Mouse (Mus musculus) hindbrain, embryonic 12.5 days (tissue): ENCODE results near the gene Ints14. TPM values are rescaled to one million over a fixed set of nuclear protein-coding genes. Genes with fewer than 3 reads are reported as not detected.

Source experiments
- ATAC-seq: fragments of 200-750 bp; cut with Nextera tagmentation; 2 replicates; pipeline ENCODE4 v1.8.0; 2017; ENCODE audit warnings: moderate TSS enrichment; ENCODE audit not compliant: low FRiP score
- H3K27ac ChIP-seq: fragments of 300-500 bp; sonication (generic); 2 replicates; pipeline ENCODE4 v1.5.1; 2016; ENCODE audit warnings: mild to moderate bottlenecking
- H3K27me3 ChIP-seq: fragments of 300-500 bp; sonication (generic); 2 replicates; pipeline ENCODE4 v1.6.1; 2016; ENCODE audit warnings: mild to moderate bottlenecking
- H3K36me3 ChIP-seq: fragments of 300-500 bp; sonication (generic); 2 replicates; pipeline ENCODE4 v1.6.1; 2016; ENCODE audit warnings: mild to moderate bottlenecking
- H3K4me1 ChIP-seq: fragments of 300-500 bp; sonication (generic); 2 replicates; pipeline ENCODE4 v1.6.1; 2016
- H3K4me2 ChIP-seq: fragments of 300-500 bp; sonication (generic); replicated peaks from 2 replicates; pipeline ENCODE4 v1.6.1; 2016; ENCODE audit warnings: mild to moderate bottlenecking
- H3K4me3 ChIP-seq: fragments of 300-500 bp; sonication (generic); 2 replicates; pipeline ENCODE4 v1.5.1; 2016; ENCODE audit warnings: mild to moderate bottlenecking
- H3K9ac ChIP-seq: fragments of 300-500 bp; sonication (generic); 2 replicates; pipeline ENCODE4 v1.6.1; 2016; ENCODE audit warnings: mild to moderate bottlenecking, moderate library complexity
- H3K9me3 ChIP-seq: fragments of 300-500 bp; sonication (generic); replicated peaks from 2 replicates; pipeline ENCODE4 v1.6.1; 2016; ENCODE audit warnings: mild to moderate bottlenecking
- WGBS: fragments of 180-500 bp; shearing (Covaris S2); methylation state at CpG from one replicate; pipeline ENCODE4 v1.1.7; 2016; 5-methylcytosine and 5-hydroxymethylcytosine counted together
- polyA plus RNA-seq: library from polyadenylated mRNA; unstranded; fragments of >200 nt; fragmentation: Nextera tagmentation; extraction: Ambion mirVana; gene quantifications from 2 replicates; pipeline ENCODE4 v1.2.1, GENCODE M21; 2016

Gene Ints14
- polyA plus RNA-seq, 1 experiment from 2014 or later: 49.6 TPM

DNA sequence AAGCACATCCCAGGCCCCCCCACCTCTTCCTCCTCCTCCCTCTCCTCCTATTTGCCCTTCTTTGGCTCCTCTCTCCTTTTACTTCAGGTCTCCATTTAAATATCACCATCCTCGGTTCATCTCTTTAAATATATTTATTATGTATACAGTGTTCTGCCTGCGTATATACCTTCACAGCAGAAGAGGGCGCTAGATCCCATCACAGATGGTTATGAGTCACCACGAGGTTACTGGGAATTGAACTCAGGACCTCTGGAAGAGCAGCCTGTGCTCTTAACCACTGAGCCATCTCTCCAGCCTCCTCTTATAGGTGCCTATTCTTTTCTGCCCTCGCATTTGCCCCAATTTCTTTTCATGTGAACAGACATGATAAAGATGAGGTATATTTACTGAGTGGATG lies 23.2 kb upstream of the Ints14 start:
- Histone ChIP-seq H3K36me3 (no peaks in the 10 kb centered on the region), H3K9me3 (no peaks in the 10 kb centered on the region), H3K4me1 (no peaks in the 10 kb centered on the region), H3K27me3 (peaks cover 2% of the 10 kb centered on the region; the same call in 1 of the 2 replicates), H3K4me3 (no peak overlapping the region), H3K4me2 (no peak overlapping the region), H3K27ac (no peak overlapping the region), H3K9ac (no peak overlapping the region)
- 60% methylated on average over 5 of the region's 5 CpGs for WGBS
- ATAC-seq: no peak

DNA sequence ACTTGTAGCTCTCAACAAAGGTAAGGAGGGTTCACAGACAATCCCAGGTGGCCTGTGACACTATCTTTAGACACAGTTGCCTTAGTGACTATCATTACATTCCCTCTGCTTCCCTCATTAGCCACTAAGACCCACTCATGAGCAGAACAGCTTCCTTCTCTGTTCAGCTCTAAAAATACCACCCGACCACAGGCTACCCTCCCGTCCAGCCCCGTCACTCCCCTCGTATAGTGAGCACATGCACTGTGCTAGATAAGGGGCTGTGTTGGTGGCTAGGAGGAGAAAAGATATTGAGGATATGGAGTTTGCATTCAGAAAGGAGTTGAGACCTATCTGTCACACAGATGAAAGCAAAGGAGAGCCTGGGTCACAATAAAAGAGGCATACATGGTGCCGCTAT lies 22.2 kb upstream of the Ints14 start:
- 80% methylated on average over 5 of the region's 5 CpGs for WGBS
- Histone ChIP-seq H3K27me3 (peaks cover 7% of the 10 kb centered on the region), H3K27ac (no peak overlapping the region), H3K9ac (no peak overlapping the region), H3K36me3 (no peaks in the 10 kb centered on the region), H3K4me3 (no peak overlapping the region), H3K4me1 (no peaks in the 10 kb centered on the region), H3K4me2 (no peak overlapping the region), H3K9me3 (no peaks in the 10 kb centered on the region)
- ATAC-seq: no peak

DNA sequence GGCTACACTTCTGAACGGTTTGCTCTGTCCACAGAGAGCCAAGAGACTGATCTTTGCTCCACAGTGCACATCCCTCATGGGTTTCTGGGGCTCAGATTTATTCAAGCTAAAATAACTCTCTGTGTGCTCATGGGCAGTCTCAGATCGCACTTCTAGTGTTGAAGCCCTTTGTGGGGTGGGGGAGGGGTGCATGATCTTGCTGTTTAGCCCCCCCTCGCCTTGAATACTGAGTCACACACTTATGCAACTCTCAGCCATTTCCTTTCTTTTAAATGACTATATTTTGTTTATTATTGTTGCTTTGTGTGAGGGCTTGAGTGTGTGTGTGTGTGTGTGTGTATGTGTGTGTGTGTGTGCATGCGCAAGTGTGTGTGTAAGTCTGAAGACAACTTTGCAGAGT lies 21.4 kb upstream of the Ints14 start:
- Histone ChIP-seq H3K36me3 (no peaks in the 10 kb centered on the region), H3K4me1 (no peaks in the 10 kb centered on the region), H3K9ac (no peak overlapping the region), H3K27ac (no peak overlapping the region), H3K4me3 (no peak overlapping the region), H3K9me3 (no peaks in the 10 kb centered on the region), H3K4me2 (no peak overlapping the region), H3K27me3 (peaks cover 9% of the 10 kb centered on the region)
- WGBS: 55% methylated on average over 4 of the region's 4 CpGs
- no peak for ATAC-seq

DNA sequence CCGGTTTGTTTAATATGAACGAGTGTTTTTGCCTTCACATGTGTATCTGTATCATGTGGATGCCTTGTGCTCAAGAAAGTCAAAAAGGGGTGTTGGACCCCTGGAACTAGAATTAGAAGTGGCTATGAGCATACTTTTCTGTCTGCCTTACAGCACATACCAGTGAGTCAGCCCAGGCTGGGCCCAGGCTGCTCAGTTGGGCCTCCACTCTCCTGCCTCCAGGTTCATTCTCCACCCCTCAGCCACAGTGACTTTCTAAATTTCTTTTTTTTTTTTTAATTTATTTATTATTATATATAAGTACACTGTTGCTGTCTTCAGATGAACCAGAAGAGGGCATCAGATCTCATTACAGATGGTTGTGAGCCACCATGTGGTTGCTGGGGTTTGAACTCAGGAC lies 20.9 kb upstream of the Ints14 start:
- 91% methylated on average over 2 of the region's 2 CpGs for WGBS
- no peaks in the 10 kb centered on the region for H3K36me3 ChIP-seq
- no peak for ATAC-seq

DNA sequence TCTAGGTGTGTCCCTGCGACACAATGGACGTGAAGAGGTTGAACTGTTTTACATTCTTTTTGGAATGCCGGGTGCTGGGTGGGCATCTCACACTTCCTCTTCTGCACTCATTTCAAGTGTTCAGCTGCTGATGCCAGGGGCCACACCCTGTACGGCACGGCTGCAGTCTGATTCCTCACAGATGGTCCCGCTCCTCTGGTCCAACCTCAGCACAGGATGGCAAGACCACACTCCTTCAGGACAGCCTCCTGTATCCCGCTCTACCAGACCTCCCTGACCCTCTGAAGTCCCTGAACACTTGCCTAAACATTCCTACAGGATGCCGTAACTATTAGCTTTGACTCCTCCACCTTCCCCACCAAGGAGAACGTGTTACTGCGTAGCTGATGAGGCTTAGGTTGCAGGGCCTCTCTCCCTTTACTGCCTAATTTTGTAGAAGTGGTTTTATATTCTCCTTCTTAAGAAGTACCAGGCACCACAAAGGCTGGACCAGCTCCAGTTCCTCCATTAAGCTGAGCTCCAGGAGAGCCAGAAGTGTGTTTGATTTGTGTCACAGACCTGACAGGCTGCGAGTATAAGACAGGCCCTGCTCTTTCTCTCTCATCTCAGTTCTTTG lies 19.9 kb upstream of the Ints14 start:
- ATAC-seq: no peak
- Histone ChIP-seq H3K27ac (no peak overlapping the region), H3K4me3 (no peak overlapping the region), H3K9ac (no peak overlapping the region), H3K36me3 (no peaks in the 10 kb centered on the region), H3K9me3 (no peaks in the 10 kb centered on the region), H3K4me2 (no peak overlapping the region), H3K4me1 (no peaks in the 10 kb centered on the region), H3K27me3 (peaks cover 9% of the 10 kb centered on the region)
- WGBS: 82% methylated on average over 11 of the region's 11 CpGs

More for the DNA sequence above, 20.9 kb upstream of the Ints14 start:
- Histone ChIP-seq H3K9ac (no peak overlapping the region), H3K4me3 (no peak overlapping the region), H3K4me2 (no peak overlapping the region), H3K9me3 (no peaks in the 10 kb centered on the region), H3K27me3 (peaks cover 9% of the 10 kb centered on the region), H3K4me1 (no peaks in the 10 kb centered on the region), H3K27ac (no peak overlapping the region)

DNA sequence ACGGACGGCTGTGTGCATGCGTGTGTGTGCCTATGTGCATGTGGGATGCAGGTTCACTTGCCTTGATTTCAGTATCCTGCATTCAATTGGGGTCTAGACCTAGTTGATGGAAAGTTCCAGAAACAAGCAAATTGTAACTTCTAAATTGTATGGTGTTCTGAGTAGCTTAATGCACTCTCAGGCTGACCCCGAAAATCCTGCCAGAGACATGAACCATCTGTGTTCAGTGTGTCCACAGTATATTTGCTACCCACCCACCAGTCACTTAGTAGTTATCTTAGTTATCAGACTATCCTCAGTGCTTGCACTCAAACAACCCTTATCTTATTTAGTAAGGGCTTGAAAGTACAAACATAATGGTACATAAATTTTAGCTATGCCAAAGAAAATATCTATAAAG lies 19.1 kb upstream of the Ints14 start:
- Histone ChIP-seq H3K9ac (no peak overlapping the region), H3K27me3 (peaks cover 9% of the 10 kb centered on the region), H3K4me1 (no peaks in the 10 kb centered on the region), H3K9me3 (no peaks in the 10 kb centered on the region), H3K27ac (no peak overlapping the region), H3K4me3 (no peak overlapping the region), H3K4me2 (no peak overlapping the region), H3K36me3 (no peaks in the 10 kb centered on the region)
- 87% methylated on average over 4 of the region's 4 CpGs for WGBS
- ATAC-seq: no peak

DNA sequence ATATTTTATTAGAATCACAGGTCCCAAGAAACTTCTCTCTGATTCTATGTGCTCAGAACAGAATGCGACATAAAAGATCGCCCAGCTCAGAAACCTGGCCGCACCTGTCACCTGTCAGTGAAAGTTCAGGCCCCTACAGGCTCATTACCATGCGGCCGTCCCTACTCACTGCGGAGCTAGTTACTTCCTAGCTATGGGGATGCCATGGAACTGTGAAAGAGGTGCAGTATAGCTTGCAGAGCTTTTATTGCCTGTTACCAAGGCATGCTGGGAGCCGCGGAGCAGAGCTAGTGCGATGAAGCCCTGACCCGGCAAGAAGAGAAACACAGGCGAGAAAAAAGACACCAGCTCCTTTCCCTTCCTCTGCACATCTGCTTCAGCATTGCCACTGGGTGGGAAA lies 16.7 kb upstream of the Ints14 start:
- Histone ChIP-seq H3K4me2 (no peak overlapping the region), H3K27me3 (peaks cover 9% of the 10 kb centered on the region)
- 21% methylated on average over 11 of the region's 11 CpGs for WGBS

DNA sequence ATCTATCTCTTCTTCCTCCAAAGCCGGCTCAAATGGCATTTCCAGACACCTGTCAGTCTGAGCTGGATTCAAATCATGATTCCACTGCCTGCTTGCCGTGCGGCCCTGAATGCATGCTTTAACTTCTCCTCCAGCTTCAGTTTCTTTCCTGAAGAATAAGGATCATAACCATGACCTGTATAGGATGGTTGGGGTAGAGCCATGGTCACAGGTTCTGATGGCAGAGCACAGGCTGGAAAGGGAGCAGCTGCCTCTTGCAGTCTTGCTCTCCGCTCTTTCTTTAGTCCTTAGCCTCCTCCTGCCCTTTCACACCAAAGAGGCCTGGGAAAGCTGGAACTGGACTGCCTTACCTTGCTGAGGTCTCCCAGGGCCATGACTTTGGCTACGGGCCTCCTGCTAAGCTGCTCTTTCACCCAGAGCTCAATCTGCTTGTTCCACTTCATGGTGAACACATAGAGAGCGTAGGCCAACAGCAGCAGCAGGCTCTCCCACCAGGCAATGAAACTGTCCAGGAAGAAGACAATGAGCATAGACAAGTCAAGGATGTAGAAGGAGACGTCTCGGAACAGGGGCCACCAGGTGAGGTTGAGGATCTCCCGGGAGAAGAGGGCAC lies 13.1 kb upstream of the Ints14 start:
- Histone ChIP-seq H3K27me3 (peaks cover 17% of the 10 kb centered on the region), H3K4me2 (no peak overlapping the region), H3K4me3 (no peak overlapping the region), H3K36me3 (no peaks in the 10 kb centered on the region), H3K27ac (no peak overlapping the region), H3K4me1 (no peaks in the 10 kb centered on the region), H3K9ac (no peak overlapping the region), H3K9me3 (no peaks in the 10 kb centered on the region)
- 89% methylated on average over 9 of the region's 9 CpGs for WGBS
- ATAC-seq: no peak

More for the DNA sequence above, 16.7 kb upstream of the Ints14 start:
- ATAC-seq: no peak
- H3K4me1 ChIP-seq: no peaks in the 10 kb centered on the region
- H3K9ac ChIP-seq: no peak overlapping the region
- no peak overlapping the region for H3K4me3 ChIP-seq
- no peak overlapping the region for H3K27ac ChIP-seq
- H3K36me3 ChIP-seq: no peaks in the 10 kb centered on the region
- no peaks in the 10 kb centered on the region for H3K9me3 ChIP-seq

DNA sequence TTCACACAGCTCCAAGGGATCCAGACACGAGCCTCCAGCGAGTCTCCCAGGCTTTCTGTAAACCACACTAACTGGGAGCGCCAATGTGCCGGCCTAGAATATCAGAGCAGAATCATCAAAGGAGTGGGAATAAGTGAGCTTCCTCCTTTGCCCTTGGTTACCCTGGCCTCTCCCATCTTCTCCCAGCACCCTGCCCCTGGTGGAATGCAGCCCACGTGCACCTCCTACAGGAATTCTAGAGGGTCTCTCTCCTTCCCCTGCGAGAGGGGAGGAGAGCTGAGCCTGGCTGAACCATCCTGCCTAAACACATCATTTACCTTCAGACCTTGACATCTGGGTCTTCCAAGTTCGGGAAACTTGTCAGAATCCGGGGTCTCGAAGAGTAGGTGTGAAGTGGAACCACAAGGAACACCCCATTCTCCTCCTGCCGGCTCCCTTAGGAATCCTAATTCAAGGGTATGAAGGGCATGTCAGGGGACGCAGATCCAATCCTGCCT lies 9.5 kb upstream of the Ints14 start, which contains the start of gene Slc24a1:
Gene Slc24a1 (minus strand): TSS at position 447 of the 497 bp plus-strand sequence.
- Histone ChIP-seq H3K4me1 (no peaks in the 10 kb centered on the region), H3K4me3 (no peak within 1 kb of the TSS), H3K9me3 (no peaks in the 10 kb centered on the region), H3K27ac (no peak within 1 kb of the TSS), H3K27me3 (peaks cover 17% of the 10 kb centered on the region), H3K9ac (no peak within 1 kb of the TSS), H3K4me2 (no peak within 1 kb of the TSS), H3K36me3 (no peaks in the 10 kb centered on the region)
- no peak for ATAC-seq
- WGBS: 40% methylated on average over 11 of the region's 11 CpGs

DNA sequence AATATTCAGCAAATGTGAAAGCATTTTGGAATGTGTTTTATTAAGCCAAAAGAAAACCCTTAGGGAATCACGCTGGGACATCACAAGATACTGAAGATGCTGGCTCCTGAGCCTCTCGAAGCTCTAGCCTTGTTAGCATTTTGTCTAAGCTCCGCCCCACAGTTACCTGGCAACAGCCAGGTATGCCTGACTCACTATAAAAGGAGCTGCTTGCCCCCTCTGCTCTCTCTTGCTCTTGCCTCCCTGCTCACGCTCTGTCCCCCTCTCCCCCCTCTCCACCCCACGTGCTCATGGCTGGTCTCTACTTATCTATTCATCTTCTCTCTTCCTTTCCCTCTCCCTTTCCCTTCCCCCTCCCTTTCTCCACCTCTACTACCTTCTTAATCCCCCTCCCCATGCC lies 8.7 kb upstream of the Ints14 start:
- H3K36me3 ChIP-seq: no peaks in the 10 kb centered on the region
- H3K4me1 ChIP-seq: no peaks in the 10 kb centered on the region
- H3K9me3 ChIP-seq: no peaks in the 10 kb centered on the region
- H3K27ac ChIP-seq: no peak overlapping the region
- 16% methylated on average over 5 of the region's 5 CpGs for WGBS
- no peak overlapping the region for H3K4me3 ChIP-seq
- no peak overlapping the region for H3K4me2 ChIP-seq
- H3K9ac ChIP-seq: no peak overlapping the region
- peaks cover 17% of the 10 kb centered on the region for H3K27me3 ChIP-seq
- ATAC-seq: no peak

DNA sequence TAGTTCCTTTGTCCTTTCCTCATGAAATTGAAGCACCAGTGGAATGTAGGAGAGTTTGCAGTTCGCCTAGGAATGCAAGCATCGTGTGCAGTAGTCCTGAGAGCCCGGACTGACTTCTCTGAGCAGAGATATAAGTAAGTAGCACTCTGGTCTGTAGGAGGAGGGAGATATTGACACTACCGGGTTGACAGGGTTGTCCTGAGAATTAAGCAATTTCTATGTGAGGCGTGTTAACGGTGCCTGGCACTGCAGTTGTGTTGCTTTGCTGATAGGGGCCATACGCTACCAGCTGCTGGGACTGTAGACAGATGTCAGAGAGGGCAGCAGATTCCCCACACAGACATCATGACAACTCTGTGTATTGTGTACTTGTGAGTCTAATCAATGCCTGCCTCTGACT lies 7.5 kb upstream of the Ints14 start:
- Histone ChIP-seq H3K27me3 (peaks cover 17% of the 10 kb centered on the region), H3K4me1 (no peaks in the 10 kb centered on the region), H3K36me3 (no peaks in the 10 kb centered on the region), H3K9me3 (no peaks in the 10 kb centered on the region), H3K27ac (no peak overlapping the region), H3K4me3 (no peak overlapping the region), H3K4me2 (no peak overlapping the region), H3K9ac (no peak overlapping the region)
- 86% methylated on average over 7 of the region's 7 CpGs for WGBS
- no peak for ATAC-seq

DNA sequence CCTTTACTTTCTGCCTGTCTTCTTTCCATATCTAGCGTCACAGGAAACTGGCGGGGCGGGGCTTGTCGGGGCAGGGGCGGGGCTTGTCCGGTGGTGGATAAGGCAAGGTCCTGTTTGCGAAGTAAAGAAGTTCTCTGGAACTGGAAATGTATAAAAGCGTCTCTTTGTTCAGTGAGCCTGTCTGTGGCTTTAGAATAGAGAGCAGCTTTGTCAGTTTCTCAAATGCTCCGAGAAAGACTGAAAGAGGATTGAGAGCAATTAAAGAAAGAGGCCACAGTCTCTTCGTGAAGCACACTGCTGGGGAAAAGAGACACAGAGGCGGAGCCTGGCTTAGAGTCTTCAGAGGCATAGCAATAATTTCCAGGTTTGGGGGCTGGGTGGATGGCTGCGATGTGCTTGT lies 4.4 kb upstream of the Ints14 start:
- H3K4me2 ChIP-seq: peak overlapping the region; percentile 19; the same call in 1 of the 2 replicates

DNA sequence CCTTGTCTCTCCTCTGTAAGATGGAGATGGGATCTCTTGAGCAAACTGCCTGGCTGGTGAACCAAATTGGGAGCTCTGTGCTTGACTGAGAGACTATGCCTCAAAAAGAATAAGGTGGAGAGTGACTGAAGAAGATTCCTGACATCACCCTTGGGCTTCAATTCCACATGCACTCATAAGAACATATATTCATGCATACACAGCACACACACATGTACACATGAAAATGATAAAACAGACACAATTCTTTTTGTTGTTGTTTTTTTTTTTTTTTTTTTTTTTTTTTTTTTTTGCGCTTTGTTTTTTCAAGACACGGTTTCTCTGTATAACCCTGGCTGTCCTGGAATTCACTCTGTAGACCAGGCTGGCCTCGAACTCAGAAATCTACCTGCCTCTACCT lies 3.4 kb upstream of the Ints14 start:
- Histone ChIP-seq H3K4me3 (no peak overlapping the region), H3K9ac (no peak overlapping the region), H3K27ac (no peak overlapping the region), H3K9me3 (no peaks in the 10 kb centered on the region), H3K4me1 (peaks cover 10% of the 10 kb centered on the region), H3K27me3 (peaks cover 8% of the 10 kb centered on the region; the same call in 1 of the 2 replicates), H3K36me3 (peaks cover under 1% of the 10 kb centered on the region; the same call in 1 of the 2 replicates), H3K4me2 (no peak overlapping the region)
- no peak for ATAC-seq
- 80% methylated on average over 3 of the region's 3 CpGs for WGBS

More for the DNA sequence above, 4.4 kb upstream of the Ints14 start:
- WGBS: 29% methylated on average over 12 of the region's 12 CpGs
- H3K9ac ChIP-seq: no peak overlapping the region
- no peak overlapping the region for H3K27ac ChIP-seq
- no peak overlapping the region for H3K4me3 ChIP-seq
- ATAC-seq: no peak
- H3K9me3 ChIP-seq: no peaks in the 10 kb centered on the region
- H3K4me1 ChIP-seq: peaks cover 3% of the 10 kb centered on the region
- peaks cover 9% of the 10 kb centered on the region for H3K27me3 ChIP-seq
- H3K36me3 ChIP-seq: no peaks in the 10 kb centered on the region
